Mouse (Mus musculus) heart, postnatal 36 days (tissue): ENCODE measurements around the gene Crebl2. TPM values are rescaled to one million over a fixed set of nuclear protein-coding genes. Genes with fewer than 3 reads are reported as not detected.

ENCODE experiments used
- DNase-seq, 2 experiments: peaks; one replicate each; pipeline ENCODE4 v3.0.0; 2021 to 2022
- intact Hi-C: fragments of 180-260 bp; cut with DNase I; formaldehyde crosslinking; loops from one replicate; pipeline ENCODE4 v1.15.1; 2025
- total RNA-seq, 2 experiments: library from RNA; stranded (reverse); gene quantifications; 2 replicates each; pipeline ENCODE4 v1.2.3; 2021

The Crebl2 gene
- 10 to 100 TPM; 13.0 to 14.1 TPM for total RNA-seq

- peak; percentile 100 for DNase-seq
- intact Hi-C loops = loop anchor here (2.0 kb wide), 1 partner anchor 35 kb away; no protein-coding TSS in a partner anchor
Measured at GRCm38 (mm10) chr6:134829786-134830700, at the start of gene Crebl2. Gene Crebl2, plus strand, starts transcription at chr6:134830154.

DNA sequence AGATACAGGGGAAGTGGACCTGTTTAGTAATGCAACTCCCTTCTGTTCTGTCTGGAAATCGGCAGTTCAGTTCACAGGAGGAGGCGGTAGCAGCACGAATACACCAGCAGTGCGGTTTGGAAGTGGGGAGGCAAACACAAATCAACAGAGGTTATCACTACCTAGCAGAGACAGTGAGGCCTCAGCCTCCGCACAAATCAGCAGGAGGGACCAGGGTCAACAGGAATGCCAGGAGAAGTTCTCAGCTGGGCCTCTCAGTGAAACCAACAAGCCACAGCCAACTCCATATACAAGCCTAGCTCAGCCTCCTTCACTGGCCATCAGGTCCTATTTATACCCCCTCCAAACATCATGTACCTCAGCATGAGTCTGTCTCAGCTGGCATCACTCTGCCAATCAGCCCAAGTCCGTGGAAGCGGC lies 48.5 kb upstream of the Crebl2 start:
- DNase-seq = no peak
- intact Hi-C loops = no loop called here

GRCm38 (mm10) chr6:134782900-134783299 lies 47.1 kb upstream of the Crebl2 start:
- no peak for DNase-seq
- intact Hi-C loops = no loop called here

DNA sequence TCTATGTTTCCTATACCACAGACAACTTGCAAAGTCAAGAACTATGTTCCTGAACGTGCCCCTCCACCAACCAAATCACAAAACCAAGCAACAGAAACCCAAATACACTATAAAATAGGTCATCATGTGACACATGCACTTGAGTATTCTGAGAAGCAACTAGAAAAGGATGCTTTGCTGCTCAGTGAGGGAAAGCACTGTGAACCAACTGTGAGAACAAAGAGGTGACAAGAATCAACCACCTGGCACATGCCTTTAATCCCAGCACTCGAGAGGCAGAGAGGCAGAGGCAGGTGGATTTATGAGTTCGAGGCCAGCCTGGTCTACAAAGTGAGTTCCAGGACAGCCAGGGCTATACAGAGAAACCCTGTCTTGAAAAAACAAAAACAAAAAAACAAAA lies 43.5 kb upstream of the Crebl2 start:
- intact Hi-C loops = no loop called here
- no peak for DNase-seq

GRCm38 (mm10) chr6:134789100-134789499 lies 40.9 kb upstream of the Crebl2 start:
- intact Hi-C loops = no loop called here
- DNase-seq = no peak

GRCm38 (mm10) chr6:134791251-134792118 lies 38.5 kb upstream of the Crebl2 start:
- DNase-seq = peak; percentile 51 to 61
- intact Hi-C loops = loop anchor here (2.0 to 10.0 kb wide), 3 partner anchors 44 to 367 kb away; partner anchors contain the start of gene Cdkn1b

GRCm38 (mm10) chr6:134792141-134793045 lies 37.6 kb upstream of the Crebl2 start, which contains the start of gene Dusp16:
Gene Dusp16, minus strand, starts transcription at chr6:134792625.
- intact Hi-C loops = loop anchor here (2.0 to 10.0 kb wide), 3 partner anchors 45 to 368 kb away; partner anchors contain the start of gene Cdkn1b
- peak; percentile 91 to 92 for DNase-seq

DNA sequence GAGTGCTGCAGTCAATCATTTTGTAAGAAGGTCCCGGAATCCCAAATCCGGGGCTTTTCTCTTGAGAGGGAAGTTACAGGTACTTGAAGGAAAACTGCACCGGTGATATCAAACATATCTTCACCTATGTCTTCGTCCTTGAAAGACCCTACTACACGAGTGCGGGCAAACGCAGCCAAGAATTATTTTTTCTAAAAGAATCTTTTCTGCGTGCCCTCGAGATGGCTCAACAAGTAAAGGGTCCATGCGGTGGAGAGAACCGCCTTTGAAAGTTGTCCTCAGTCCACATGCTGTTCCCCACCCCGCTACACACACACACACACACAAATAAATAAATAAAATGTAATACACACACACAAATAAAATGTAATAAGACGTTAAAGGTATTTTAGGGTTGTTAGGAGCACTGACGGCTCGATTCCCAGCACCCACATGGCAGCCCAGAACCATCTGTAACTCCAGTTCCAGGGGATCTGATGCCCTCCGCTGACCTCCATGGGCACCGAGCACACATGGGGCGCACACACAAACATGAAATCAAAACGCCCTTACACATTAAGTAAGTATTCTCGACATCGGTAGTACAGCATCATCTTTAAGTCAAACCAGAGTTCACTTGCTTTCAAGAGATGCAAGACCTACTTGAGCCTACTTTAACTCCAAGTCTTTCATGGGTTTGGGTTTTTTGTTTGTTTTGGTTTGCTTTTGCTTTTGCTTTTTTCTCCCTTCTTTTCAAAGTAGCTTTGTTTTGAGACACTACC lies 36.7 kb upstream of the Crebl2 start:
- intact Hi-C loops = loop anchor here (2.0 to 10.0 kb wide), 3 partner anchors 46 to 368 kb away; partner anchors contain the start of gene Cdkn1b
- no peak for DNase-seq

GRCm38 (mm10) chr6:134793911-134794520 lies 35.9 kb upstream of the Crebl2 start:
- peak; percentile 86 to 92 for DNase-seq
- intact Hi-C loops = loop anchor here (1.0 to 10.0 kb wide), 7 partner anchors 35 to 369 kb away; partner anchors contain the start of gene Cdkn1b

- intact Hi-C loops = loop anchor here (10.0 kb wide), 1 partner anchor 371 kb away; no protein-coding TSS in a partner anchor
- DNase-seq = no peak
Measured at GRCm38 (mm10) chr6:134796297-134796696, 33.7 kb upstream of the Crebl2 start.

DNA sequence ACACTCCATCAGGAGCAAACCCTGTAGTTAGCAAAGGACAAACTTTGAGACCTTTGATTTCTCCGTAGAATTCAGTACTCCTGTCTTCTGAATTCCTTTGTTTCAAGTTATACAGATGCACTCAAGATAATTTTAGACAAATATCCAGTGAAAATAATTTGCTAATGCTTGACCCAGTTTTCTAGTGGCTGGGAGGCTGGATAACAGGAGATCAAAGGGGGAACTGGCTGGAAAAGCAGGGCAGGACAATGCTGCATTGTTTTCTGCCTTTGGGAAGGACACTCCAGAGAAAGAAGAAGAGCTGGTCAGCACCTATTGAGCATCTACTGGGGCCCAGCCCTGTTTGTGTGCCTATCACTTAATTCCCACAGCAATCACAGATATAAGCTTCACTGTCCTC lies 28.5 kb upstream of the Crebl2 start:
- no peak for DNase-seq
- intact Hi-C loops = no loop called here

DNA sequence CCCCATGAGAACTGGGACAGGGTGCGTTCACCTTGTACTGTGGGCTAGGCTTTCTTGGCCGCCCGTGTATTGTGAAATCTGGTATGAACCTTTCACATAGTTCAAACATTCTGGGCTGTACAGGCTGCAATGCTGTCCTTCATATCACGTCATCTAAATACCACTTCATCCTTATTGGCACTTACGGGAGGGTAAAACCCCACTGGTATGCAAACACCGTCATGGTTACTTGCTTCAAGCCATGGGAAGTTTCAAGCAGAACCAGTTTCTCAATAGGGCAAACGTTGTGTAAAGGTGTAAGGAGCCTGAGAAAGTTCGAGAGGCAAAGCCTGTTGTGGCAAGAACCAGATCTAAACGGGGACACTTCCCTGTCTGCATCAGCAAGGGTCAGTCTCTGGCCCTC lies 27.3 kb upstream of the Crebl2 start:
- intact Hi-C loops = no loop called here
- DNase-seq = no peak

DNA sequence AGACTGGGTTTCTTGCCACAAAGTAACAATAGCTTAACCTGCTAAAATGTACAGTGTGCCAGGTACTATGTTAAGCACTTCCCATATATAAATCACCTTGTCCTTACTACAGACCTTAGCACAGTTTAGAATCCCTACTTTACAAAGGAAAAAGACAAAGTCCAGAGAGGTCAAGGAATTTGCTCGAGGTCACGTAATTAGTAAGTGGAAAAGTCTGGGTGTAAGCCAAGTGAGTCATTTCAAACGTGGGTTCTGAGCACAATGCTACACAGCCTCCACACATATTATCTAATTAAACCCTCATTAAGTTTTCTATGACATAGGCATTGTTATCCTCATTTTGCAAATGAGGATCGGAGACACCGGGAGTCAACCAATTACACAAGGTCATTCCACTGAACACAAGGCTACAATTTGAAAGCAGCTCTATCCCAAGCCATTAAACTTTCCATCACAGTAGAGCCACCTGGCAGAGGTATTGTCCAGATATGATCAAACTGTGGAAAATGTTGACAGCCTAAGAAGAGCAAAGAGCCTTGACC lies 25.1 kb upstream of the Crebl2 start:
- intact Hi-C loops = no loop called here
- DNase-seq = no peak

DNA sequence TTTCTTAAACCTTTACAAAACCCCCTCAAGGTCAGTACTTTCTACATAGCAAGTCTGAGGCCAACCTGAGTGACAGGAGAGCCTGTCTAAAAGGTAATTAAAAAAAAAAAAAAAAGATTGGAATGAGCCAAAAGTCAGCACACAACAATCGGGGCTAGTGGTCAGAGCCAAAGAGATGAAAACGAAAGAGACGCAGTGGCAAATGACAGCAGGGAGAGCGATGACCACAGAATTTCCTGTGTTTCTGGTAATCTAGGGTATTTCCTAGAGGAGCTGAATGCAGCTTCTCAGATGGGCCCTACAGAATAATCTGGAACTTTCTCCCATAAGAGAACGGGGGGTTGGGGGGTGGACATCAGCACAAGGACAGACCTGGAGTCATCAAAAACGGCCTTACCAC lies 23.8 kb upstream of the Crebl2 start:
- DNase-seq = no peak
- intact Hi-C loops = no loop called here

- no peak for DNase-seq
- intact Hi-C loops = no loop called here
Measured at GRCm38 (mm10) chr6:134807091-134807490, 22.9 kb upstream of the Crebl2 start.

DNA sequence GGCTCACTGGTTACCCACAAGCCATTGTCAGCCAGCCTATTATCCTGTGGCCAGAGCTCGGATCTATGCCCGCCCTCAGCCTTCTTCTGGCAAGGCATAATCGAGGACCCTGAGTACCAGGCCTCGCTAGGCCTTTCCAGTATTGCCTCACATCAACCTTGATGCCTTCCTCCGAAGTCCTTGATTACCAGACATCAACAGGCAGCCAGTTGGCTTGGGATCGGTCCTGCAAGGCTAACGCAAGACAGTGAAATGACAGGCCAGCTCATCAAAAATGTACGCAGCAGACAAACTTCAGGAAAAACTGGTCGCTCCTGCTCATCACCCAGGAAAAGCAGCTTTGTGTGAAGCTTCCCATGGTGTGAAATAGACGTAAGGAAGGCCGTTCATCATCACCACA lies 22.2 kb upstream of the Crebl2 start:
- DNase-seq = no peak
- intact Hi-C loops = no loop called here

DNA sequence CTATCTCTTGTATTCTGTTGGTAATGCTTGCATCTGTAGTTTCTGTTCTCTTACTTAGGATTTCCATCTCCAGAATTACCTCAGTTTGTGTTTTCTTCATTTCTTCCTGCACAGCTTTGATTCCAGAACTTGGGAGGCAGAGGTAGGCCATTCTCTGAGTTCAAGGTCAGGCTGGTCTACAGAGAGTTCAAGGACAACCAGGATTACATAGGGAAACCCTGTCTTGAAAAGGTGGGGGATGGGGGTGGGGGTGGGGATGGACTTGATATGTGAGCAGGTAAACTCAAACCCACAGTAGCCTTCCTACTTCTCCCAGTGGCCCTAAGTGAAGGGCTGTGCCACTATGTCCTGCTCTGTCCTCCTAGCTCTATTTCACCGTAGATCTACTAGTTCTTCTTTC lies 16.9 kb upstream of the Crebl2 start:
- intact Hi-C loops = no loop called here

More for the DNA sequence above, 16.9 kb upstream of the Crebl2 start:
- no peak for DNase-seq
